Mouse (Mus musculus) MEL (cell line): ENCODE measurements around the gene Ifnar1. TPM values are rescaled to one million over a fixed set of nuclear protein-coding genes. Genes with fewer than 3 reads are reported as not detected.

Source experiments
- DNase-seq: peaks from one replicate; pipeline ENCODE4 v3.0.0; 2011; ENCODE audit warnings: low read depth, low spot score
- H3K27ac ChIP-seq: 2 replicates; pipeline ENCODE4 v1.5.1; 2012; ENCODE audit warnings: low read depth, mild to moderate bottlenecking, control low read depth, low read length, moderate library complexity; ENCODE audit not compliant: control insufficient read depth
- H3K27me3 ChIP-seq, 2 experiments: fragments of 150-350 bp in 1 of 2; sonication (generic) in 1 of 2; 2 replicates each; pipeline ENCODE4 v1.6.1; 2012; ENCODE audit warnings: low read length in 2 of 2, mild to moderate bottlenecking in 2 of 2, improper control_type of control experiment in 1 of 2, moderate library complexity in 1 of 2; ENCODE audit not compliant: insufficient read depth in 2 of 2, control insufficient read depth in 1 of 2
- H3K36me3 ChIP-seq, 2 experiments: 2 replicates each; pipeline ENCODE4 v1.6.1; 2012 to 2014; ENCODE audit warnings: low read length in 2 of 2, improper control_type of control experiment in 1 of 2, inconsistent platforms in 1 of 2, mild to moderate bottlenecking in 1 of 2; ENCODE audit not compliant: insufficient read depth in 2 of 2, control insufficient read depth in 1 of 2
- H3K4me1 ChIP-seq, 2 experiments: fragments of 150-350 bp in 1 of 2; sonication (generic) in 1 of 2; 2 replicates each; pipeline ENCODE4 v1.6.1; 2012; ENCODE audit warnings: low read length in 2 of 2, improper control_type of control experiment in 1 of 2, mild to moderate bottlenecking in 1 of 2; ENCODE audit not compliant: insufficient read depth in 2 of 2, control insufficient read depth in 1 of 2
- H3K4me3 ChIP-seq, 2 experiments: fragments of 150-350 bp in 1 of 2; sonication (generic) in 1 of 2; 2 replicates each; pipeline ENCODE4 v1.5.1; 2012; ENCODE audit warnings: low read depth in 2 of 2, low read length in 2 of 2, mild to moderate bottlenecking in 2 of 2, moderate library complexity in 2 of 2, control low read depth in 1 of 2, improper control_type of control experiment in 1 of 2; ENCODE audit not compliant: control insufficient read depth in 1 of 2, insufficient read depth in 1 of 2
- H3K79me2 ChIP-seq: 2 replicates; pipeline ENCODE4 v1.6.1; 2012; ENCODE audit warnings: mild to moderate bottlenecking, low read length, moderate library complexity; ENCODE audit not compliant: control insufficient read depth, poor library complexity, insufficient read depth
- H3K9ac ChIP-seq: 2 replicates; pipeline ENCODE4 v1.6.1; 2012; ENCODE audit warnings: low read depth, mild to moderate bottlenecking, control low read depth, low read length, moderate library complexity; ENCODE audit not compliant: control insufficient read depth, poor library complexity, severe bottlenecking
- H3K9me3 ChIP-seq: fragments of 150-350 bp; sonication (generic); replicated peaks from 2 replicates; pipeline ENCODE4 v1.6.1; 2012; ENCODE audit warnings: mild to moderate bottlenecking, low read length, improper control_type of control experiment, moderate library complexity; ENCODE audit not compliant: insufficient read depth
- BHLHE40 ChIP-seq: IDR thresholded peaks from 2 replicates; pipeline ENCODE4 v1.6.1; 2012; ENCODE audit warnings: low read depth, mild to moderate bottlenecking, inconsistent platforms, low read length, improper control_type of control experiment, borderline replicate concordance
- CHD1 ChIP-seq: IDR thresholded peaks from 2 replicates; pipeline ENCODE4 v1.6.1; 2012; ENCODE audit warnings: low read depth, mild to moderate bottlenecking, inconsistent platforms, low read length, improper control_type of control experiment
- CTCF ChIP-seq, 3 experiments: IDR thresholded peaks in 2 of 3; conservative IDR thresholded peaks in 1 of 3; 2 replicates each; pipeline ENCODE4 v1.5.1; 2011 to 2012; ENCODE audit warnings: low read length in 3 of 3, low read depth in 2 of 3, mild to moderate bottlenecking in 2 of 3, improper control_type of control experiment in 1 of 3, inconsistent platforms in 1 of 3, mixed read lengths in 1 of 3, moderate library complexity in 1 of 3; ENCODE audit not compliant: control insufficient read depth in 1 of 3, insufficient read depth in 1 of 3, poor library complexity in 1 of 3, severe bottlenecking in 1 of 3
- E2F4 ChIP-seq: IDR thresholded peaks from 2 replicates; pipeline ENCODE4 v1.6.1; 2011; ENCODE audit warnings: low read depth, low read length, improper control_type of control experiment, borderline replicate concordance
- ELF1 ChIP-seq: IDR thresholded peaks from 2 replicates; pipeline ENCODE4 v1.6.1; 2014; ENCODE audit warnings: low read depth, mild to moderate bottlenecking, inconsistent platforms, low read length, improper control_type of control experiment, moderate library complexity
- ETS1 ChIP-seq: IDR thresholded peaks from 2 replicates; pipeline ENCODE4 v1.6.1; 2012; ENCODE audit warnings: low read depth, mild to moderate bottlenecking, inconsistent platforms, low read length, improper control_type of control experiment, moderate library complexity
- GABPA ChIP-seq: IDR thresholded peaks from 2 replicates; pipeline ENCODE4 v1.6.1; 2012; ENCODE audit warnings: low read depth, mild to moderate bottlenecking, inconsistent platforms, low read length, improper control_type of control experiment, moderate library complexity
- MAX ChIP-seq: IDR thresholded peaks from 2 replicates; pipeline ENCODE4 v1.6.1; 2011; ENCODE audit warnings: low read length, improper control_type of control experiment
- MAZ ChIP-seq: IDR thresholded peaks from 2 replicates; pipeline ENCODE4 v1.6.1; 2012; ENCODE audit warnings: low read depth, mild to moderate bottlenecking, inconsistent platforms, low read length, improper control_type of control experiment
- MYC ChIP-seq: IDR thresholded peaks from 2 replicates; pipeline ENCODE4 v1.6.1; 2011; ENCODE audit warnings: low read depth, mild to moderate bottlenecking, low read length, improper control_type of control experiment, moderate library complexity
- NELFE ChIP-seq: IDR thresholded peaks from 2 replicates; pipeline ENCODE4 v1.6.1; 2011; ENCODE audit warnings: low read depth, low read length, improper control_type of control experiment
- POLR2A ChIP-seq, 2 experiments: IDR thresholded peaks; 2 replicates each; pipeline ENCODE4 v1.6.1; 2011 to 2012; ENCODE audit warnings: low read length in 2 of 2, mild to moderate bottlenecking in 2 of 2, control low read depth in 1 of 2, improper control_type of control experiment in 1 of 2, low read depth in 1 of 2, moderate library complexity in 1 of 2; ENCODE audit not compliant: control insufficient read depth in 1 of 2, insufficient read depth in 1 of 2, poor library complexity in 1 of 2
- POLR2AphosphoS2 ChIP-seq: IDR thresholded peaks from 2 replicates; pipeline ENCODE4 v1.6.1; 2011; ENCODE audit warnings: low read length, improper control_type of control experiment
- RCOR1 ChIP-seq: IDR thresholded peaks from 2 replicates; pipeline ENCODE4 v1.6.1; 2012; ENCODE audit warnings: low read depth, mild to moderate bottlenecking, inconsistent platforms, low read length, improper control_type of control experiment
- SIN3A ChIP-seq: IDR thresholded peaks from 2 replicates; pipeline ENCODE4 v1.6.1; 2012; ENCODE audit warnings: low read length, improper control_type of control experiment, inconsistent platforms
- UBTF ChIP-seq: IDR thresholded peaks from 2 replicates; pipeline ENCODE4 v1.6.1; 2012; ENCODE audit warnings: low read depth, mild to moderate bottlenecking, inconsistent platforms, low read length, improper control_type of control experiment, moderate library complexity, borderline replicate concordance; ENCODE audit not compliant: insufficient read depth
- ZKSCAN1 ChIP-seq: IDR thresholded peaks from 2 replicates; pipeline ENCODE4 v1.6.1; 2012; ENCODE audit warnings: low read depth, mild to moderate bottlenecking, inconsistent platforms, low read length, improper control_type of control experiment, moderate library complexity
- ZNF384 ChIP-seq: IDR thresholded peaks from 2 replicates; pipeline ENCODE4 v1.6.1; 2012; ENCODE audit warnings: low read depth, mild to moderate bottlenecking, inconsistent platforms, low read length, improper control_type of control experiment
- polyA plus RNA-seq, 2 experiments: library from polyadenylated mRNA; stranded (reverse) in 1 of 2; unstranded in 1 of 2; fragments of >175 nt in 1 of 2; fragments of >200 nt in 1 of 2; gene quantifications; 2 replicates each; pipeline versions ENCODE4 v1.2.1 to v1.2.4; 2012; ENCODE audit warnings: low replicate concordance in 2 of 2, low read depth in 1 of 2; ENCODE audit not compliant: insufficient read length in 2 of 2, insufficient read depth in 1 of 2, missing spikeins in 1 of 2
- total RNA-seq: library from RNA; depleted of rRNA; stranded (reverse); fragments of 300-350 nt; gene quantifications from 2 replicates; pipeline ENCODE4 v1.2.3, GENCODE M21; 2012

Ifnar1 gene
- total and polyA plus RNA-seq, 3 experiments = 10.3 to 20.2 TPM; not detected in 1

DNA sequence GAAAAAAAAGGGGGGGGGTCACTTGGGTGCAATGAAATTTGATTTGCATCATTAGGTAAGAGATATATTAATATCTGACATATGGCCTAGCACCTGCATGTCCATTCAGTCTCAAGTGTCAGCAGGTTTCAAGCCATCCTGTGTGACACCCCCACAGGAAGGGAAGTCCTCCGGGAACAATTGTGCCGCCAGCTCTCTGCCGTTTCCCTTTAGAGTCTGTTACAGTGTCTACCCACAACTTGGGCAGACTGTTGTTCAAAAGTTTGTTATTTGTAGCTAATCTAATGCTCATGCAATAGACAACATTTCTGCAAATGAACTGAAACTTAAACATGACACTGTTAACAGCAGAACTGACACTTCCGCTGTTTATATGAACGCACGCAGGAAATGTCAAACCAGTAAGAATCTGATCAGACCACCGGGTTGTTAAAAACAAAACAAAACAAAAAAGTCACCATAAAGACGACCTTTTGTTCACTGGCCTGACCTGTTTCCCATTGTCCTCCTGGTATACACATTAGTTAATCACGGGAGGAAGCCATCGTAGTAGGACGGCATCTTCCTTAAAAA lies 23.9 kb upstream of the Ifnar1 start:
- TF ChIP-seq ETS1 (no peak), BHLHE40 (no peak), SIN3A (no peak), UBTF (no peak)
- no peak for DNase-seq
- Histone ChIP-seq H3K27me3 (no peaks in the 10 kb centered on the region), H3K27ac (no peak overlapping the region), H3K4me3 (no peak overlapping the region), H3K4me1 (peaks cover 0 to 4% of the 10 kb centered on the region in 2 experiments; a peak in 3 of 4 replicates), H3K9me3 (no peaks in the 10 kb centered on the region), H3K79me2 (no peaks in the 10 kb centered on the region; the same call in 1 of the 2 replicates), H3K9ac (no peak overlapping the region), H3K36me3 (peaks cover 0 to 6% of the 10 kb centered on the region in 2 experiments; a peak in 2 of 4 replicates)

DNA sequence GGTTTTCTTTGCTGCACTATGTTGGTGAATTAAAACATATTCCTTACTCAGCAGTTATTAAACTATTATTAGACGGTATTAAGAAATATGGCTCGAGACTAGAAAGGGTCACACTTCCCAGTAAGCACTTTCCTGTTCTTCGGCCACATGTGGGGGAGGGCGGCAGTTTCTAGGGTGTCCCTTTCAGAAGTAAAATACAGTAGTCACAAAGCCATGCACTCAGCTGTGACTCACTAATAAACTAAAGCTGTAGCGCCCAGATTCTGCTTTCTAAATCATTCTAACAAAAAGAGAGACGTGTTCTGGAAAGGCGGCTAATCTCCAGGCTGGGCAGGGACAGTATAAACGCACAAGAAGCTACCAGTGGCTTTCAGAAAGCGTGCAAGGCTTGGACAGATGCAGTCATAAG lies 23.3 kb upstream of the Ifnar1 start:
- Histone ChIP-seq H3K9me3 (no peaks in the 10 kb centered on the region), H3K9ac (no peak overlapping the region), H3K36me3 (peaks cover 0 to 6% of the 10 kb centered on the region in 2 experiments; a peak in 2 of 4 replicates), H3K79me2 (no peaks in the 10 kb centered on the region; the same call in 1 of the 2 replicates), H3K27me3 (no peaks in the 10 kb centered on the region), H3K27ac (no peak overlapping the region), H3K4me1 (peaks cover 0 to 4% of the 10 kb centered on the region in 2 experiments; a peak in 3 of 4 replicates), H3K4me3 (no peak overlapping the region)
- no peak for DNase-seq
- TF ChIP-seq CHD1 (no peak), POLR2AphosphoS2 (no peak), ZNF384 (no peak), NELFE (no peak), UBTF (no peak), RCOR1 (no peak), E2F4 (no peak), ELF1 (no peak), GABPA (no peak), ETS1 (no peak), MYC (no peak)

DNA sequence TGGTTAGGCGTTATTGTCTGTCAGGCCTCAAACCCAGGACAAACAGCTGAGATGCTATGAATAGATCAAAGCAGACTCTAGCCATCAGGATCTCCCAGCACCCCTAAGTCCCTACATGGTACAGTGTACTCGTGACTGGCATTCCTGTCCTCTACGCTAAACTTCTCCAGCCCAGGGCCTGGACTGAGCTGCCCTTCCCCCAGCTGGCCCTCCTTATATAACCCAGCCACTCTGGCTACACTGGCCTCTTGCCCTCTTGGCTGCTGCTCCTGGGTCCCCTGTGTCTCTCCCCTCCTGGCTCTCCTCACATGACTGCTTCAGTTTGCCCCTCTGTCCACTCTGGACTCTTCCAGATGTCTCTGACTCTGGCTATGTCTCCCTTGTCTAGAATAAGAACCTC lies 22.4 kb upstream of the Ifnar1 start:
- no peak overlapping the region for H3K27ac ChIP-seq
- TF ChIP-seq SIN3A = no peak
- no peak for TF ChIP-seq MAZ
- TF ChIP-seq MAX = no peak
- no peak for TF ChIP-seq ZKSCAN1
- no peak for TF ChIP-seq CTCF (IDR thresholded peaks at IDR 0.05 in 2 of 3, conservative IDR thresholded peaks at IDR 0.05 in 1 of 3; ENCODE audit: control insufficient read depth in 1 of 3, insufficient read depth in 1 of 3, low read depth in 2 of 3, low read length in 3 of 3, poor library complexity in 1 of 3, severe bottlenecking in 1 of 3)
- TF ChIP-seq RCOR1 = no peak
- TF ChIP-seq POLR2A (IDR thresholded peaks at IDR 0.05; ENCODE audit: control insufficient read depth in 1 of 2, insufficient read depth in 1 of 2, low read depth in 1 of 2, low read length in 2 of 2, poor library complexity in 1 of 2) = no peak
- TF ChIP-seq, all 39 proteins: peak for 0

More for the DNA sequence above, 22.4 kb upstream of the Ifnar1 start:
- no peak for DNase-seq
- H3K4me1 ChIP-seq = peaks cover 0 to 4% of the 10 kb centered on the region in 2 experiments; a peak in 3 of 4 replicates
- H3K79me2 ChIP-seq = no peaks in the 10 kb centered on the region; the same call in 1 of the 2 replicates
- H3K36me3 ChIP-seq = peaks cover 0 to 6% of the 10 kb centered on the region in 2 experiments; a peak in 2 of 4 replicates
- no peaks in the 10 kb centered on the region for H3K27me3 ChIP-seq
- no peak overlapping the region for H3K4me3 ChIP-seq
- no peaks in the 10 kb centered on the region for H3K9me3 ChIP-seq
- H3K9ac ChIP-seq = no peak overlapping the region
